Mouse (Mus musculus): ENCODE measurements around the gene Gm44511. TPM values are rescaled to one million over a fixed set of nuclear protein-coding genes. Genes with fewer than 3 reads are reported as not detected.
A peak's percentile ranks its signal among the peaks of the same experiment; 100 is the strongest.
"Not testable (repeated sequence)": the region's sequence is repeated elsewhere in the genome, so short reads cannot be mapped to it uniquely, and the experiment has no call there.

The Gm44511 gene
- total RNA-seq, 2 experiments from 2014 or later = 3.8 TPM; not detected in 1

DNA sequence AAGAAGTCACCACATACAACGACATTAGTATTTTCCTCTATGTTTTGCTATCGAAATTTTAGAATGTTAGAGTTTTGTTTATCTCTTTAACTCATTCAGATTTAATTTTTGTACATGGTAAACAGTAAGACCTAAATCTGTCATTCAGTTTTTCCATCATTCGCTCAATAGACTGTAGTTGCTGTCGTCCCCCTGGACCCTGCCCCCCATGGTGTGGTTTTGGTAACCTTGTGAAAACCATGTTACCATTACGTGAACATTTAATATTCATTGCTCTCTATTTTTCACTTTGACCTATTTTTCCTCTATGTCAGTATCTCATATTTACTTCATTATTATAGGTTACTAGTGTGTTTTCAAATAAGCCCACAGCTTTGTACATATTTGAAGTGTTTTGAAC lies 61.5 kb downstream of the Gm44511 start:
- no peak for ATAC-seq (replicated peaks; ENCODE audit: low FRiP score, poor library complexity, severe bottlenecking)

DNA sequence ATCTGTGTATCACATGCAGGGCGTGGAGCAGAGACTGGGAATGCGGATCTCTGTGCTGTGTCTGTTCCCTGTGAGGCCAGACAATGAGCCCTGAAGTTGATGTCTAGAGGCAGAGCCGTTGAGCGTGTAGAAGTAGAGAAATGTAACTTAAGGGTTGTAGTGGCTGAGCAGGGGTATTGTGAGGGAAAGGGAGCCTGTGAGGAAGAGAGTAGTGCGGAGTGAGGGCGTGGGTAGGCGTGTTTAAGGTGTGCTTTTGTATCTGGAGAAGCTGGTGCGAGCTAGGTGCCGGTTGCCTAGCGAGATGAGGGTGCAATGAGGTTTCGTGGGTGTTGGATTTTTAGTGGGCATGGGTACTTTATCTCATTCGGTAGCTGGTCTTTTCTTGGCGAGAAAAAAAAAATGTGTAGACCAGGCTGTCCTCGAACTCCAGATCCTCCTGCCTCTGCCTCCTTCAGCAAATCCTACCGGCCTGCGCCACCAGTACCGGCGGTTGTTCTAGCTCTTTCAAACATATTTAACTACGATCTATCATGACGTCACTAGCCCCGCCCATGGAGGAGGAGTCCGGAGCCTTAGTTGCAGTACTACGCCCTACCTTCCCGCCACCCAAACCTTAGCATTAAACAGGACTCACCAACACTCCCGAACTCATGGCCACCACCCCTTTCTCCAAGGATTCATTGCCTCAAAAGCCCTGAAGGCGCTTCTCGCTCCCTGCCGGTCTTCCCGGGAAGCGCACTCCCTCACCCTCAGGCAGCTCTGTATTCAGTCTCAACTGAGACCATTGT lies 62.2 kb downstream of the Gm44511 start:
- peak; percentile 80 for ATAC-seq (replicated peaks; ENCODE audit: low FRiP score, poor library complexity, severe bottlenecking)

DNA sequence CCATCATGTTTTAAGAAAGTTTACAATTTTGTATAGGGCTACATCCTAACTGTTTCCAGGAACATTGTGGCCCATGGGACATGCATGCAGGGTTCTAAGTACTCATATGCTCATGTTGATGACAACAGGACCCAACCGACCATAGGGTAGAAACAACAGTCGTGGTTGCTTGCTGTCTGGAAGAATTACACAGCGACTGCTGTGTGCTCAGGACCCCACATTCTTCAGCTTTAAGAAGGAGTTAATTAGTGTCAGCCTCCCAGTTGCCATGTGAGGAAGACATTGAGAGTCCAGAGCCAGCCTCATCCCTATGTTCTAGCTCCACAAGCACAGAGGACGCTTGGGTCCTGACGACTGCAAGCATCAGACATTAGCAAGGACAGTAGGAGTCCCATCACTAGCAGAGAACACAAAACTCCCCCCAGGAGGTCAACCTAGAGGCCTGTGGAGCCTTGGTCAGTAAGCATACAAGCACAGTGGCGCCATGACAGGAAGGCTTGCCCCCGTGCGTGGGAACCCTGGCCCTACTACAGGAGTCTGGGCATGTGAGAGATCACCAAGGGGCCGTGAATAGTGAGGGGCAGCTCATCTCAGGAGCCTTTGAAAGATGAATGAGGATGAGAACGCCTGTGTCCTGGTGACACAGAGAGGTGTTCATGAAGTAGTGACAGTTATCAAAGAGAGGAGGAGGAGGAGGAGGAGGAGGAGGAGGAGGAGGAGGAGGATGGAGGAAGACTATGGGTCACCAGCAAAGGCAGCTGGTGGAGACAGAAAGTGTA lies 63.0 kb downstream of the Gm44511 start:
- not testable (repeated sequence) for ATAC-seq (replicated peaks; ENCODE audit: low FRiP score, poor library complexity, severe bottlenecking)

DNA sequence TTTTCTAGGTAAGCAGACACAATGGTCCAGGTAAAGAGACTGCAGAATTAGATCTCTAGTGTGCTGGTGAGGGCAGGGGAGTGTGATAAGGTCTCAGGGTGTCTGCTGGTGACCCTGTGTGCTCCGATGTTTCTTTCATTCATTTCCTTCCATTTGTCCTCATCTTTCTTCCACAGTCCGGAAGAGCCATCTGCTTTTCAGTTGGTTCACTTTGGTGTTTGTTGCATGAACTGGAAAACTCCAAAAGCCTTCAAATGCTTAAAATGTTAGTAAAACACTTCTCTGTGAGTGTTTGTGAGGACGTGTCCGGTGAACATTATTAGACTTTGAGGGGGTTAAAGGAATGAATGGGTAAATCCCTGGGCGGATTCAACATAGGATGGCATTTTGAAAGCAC lies 65.0 kb downstream of the Gm44511 start:
- ATAC-seq (replicated peaks; ENCODE audit: low FRiP score, poor library complexity, severe bottlenecking) = no peak

DNA sequence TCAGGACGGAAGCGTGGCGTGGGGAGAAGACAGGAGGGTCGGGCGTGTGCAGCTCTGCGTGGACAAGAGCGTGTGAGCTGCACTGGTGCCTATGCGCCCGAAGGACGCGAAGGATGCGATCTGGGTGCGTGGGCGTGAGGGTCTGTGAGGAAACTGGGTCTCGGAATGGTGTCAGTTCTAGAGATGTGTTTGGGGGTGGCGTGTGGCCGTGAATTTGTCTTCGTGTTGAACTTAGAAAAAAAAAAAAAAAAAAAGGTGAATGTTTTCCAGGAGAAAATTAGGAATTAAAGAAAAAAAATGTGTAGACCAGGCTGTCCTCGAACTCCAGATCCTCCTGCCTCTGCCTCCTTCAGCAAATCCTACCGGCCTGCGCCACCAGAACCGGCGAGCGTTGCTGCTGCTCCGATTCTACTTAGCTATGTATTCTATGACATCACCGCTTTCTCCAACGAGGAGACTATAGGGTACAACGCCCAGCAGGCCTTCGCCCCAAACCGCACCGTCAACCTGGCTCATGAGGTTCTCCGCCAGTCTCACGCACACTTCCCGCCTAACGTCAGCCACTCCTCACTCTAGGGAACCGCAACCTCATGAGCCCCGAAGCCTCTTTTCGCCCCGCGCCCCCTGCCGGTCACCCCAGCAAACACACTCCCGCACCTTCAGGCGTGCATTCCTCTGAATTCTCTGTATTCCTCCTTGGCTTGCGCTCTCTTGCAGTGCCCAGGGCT lies 65.5 kb downstream of the Gm44511 start:
- ATAC-seq (replicated peaks; ENCODE audit: low FRiP score, poor library complexity, severe bottlenecking) = peak; percentile 82

DNA sequence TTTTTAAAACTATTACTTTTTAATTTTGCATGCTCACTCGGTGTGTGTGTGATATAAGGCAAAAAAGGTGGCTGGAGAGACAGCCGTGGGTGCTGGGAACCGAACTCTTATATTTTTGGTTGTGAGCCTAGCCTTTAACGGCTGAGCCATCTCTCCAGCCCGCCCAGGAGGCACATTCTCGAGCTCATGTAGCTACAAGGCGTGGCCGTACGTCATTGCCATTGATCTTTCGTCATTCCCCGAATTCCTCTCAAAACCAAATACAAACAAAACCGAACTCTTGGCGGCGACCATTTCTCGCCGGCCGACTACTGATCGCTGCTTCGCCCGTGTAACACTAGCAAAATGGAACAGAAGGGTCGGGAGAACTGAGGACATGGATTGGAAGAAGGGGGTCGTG lies 66.1 kb downstream of the Gm44511 start:
- peak; percentile 38 for ATAC-seq (replicated peaks; ENCODE audit: low FRiP score, poor library complexity, severe bottlenecking)

DNA sequence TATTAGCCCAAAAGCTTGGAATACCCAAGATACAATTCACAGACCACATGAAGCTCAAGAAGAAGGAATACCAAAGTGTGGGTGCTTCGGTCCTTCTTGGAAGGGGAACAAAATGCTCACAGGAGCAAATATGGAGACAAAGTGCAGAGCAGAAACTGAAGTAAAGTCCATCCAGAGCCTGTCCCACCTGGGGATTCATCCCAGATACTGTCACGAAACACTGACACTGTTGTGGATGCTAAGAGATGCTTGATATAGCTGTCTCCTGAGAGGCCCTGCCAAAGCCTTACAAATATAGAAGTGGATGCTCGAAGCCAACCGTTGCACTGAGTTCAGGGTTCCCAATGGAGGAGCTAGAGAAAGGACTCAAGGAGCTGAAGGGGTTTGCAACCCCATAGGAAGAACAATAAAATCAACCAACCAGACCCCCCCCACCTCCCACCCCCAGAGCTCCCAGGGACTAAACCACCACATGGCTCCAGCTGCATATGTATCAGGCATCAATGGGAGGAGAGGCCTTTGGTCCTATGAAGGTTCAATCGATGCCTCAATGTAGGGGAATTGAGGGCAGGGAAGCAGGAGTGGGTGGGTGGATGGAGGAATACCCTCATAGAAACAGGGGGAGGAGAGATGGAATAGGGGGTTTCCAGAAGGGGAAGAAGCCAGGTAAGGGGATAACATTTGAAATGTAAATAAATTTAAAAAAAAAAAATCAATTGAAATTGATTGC lies 66.7 kb downstream of the Gm44511 start:
- ATAC-seq (replicated peaks; ENCODE audit: low FRiP score, poor library complexity, severe bottlenecking) = no peak

DNA sequence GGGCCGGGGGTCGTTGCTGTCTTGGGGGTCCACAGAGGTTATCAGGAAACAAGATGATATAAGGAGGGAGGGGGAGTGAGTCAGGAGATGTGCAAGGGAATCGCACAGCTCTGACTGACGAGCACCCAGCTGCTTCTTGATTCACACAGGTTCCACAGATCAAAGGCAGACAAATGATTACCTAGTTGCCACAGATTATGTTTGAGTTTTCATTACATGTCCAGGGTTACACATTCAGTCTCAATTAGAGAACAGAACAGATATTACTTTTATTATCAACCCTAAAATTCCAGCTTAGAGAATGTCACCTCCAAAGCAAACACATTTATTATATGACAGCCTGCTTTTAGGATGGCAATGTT lies 70.7 kb downstream of the Gm44511 start:
- not testable (repeated sequence) for ATAC-seq (replicated peaks; ENCODE audit: low FRiP score, poor library complexity, severe bottlenecking)

DNA sequence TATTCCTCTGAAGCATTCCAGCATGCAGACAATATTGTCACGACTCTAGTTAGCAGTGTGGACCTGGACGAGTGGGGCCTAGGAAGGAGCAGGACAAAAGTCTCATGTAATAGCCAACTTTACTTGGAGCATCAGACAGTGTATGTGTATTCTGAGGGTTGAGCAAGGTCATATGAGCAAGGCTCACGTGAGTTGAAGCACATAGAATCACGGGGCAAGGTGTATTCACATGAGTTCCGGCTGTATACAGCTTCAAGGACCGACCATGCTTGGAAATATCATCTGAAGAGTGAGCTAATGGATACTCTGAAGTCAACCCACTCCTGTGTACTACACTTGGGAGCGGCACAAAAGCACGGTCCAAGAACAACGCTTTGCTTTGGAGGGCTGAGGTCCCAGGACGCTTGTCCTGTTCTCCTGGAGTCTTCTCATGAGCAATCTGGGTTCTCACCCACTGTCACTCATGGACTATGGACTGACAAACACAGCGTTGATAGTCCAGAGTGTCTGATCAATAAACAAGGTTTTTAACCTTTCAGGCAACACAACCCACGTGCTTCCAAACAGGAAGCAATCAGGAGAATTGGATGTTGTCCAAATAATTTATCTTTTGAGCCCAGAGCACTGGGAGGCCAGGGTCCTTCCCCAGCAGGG lies 71.2 kb downstream of the Gm44511 start:
- ATAC-seq (replicated peaks; ENCODE audit: low FRiP score, poor library complexity, severe bottlenecking) = 0 out of 2 replicates have a peak, but pooled peaks have one; percentile 41

DNA sequence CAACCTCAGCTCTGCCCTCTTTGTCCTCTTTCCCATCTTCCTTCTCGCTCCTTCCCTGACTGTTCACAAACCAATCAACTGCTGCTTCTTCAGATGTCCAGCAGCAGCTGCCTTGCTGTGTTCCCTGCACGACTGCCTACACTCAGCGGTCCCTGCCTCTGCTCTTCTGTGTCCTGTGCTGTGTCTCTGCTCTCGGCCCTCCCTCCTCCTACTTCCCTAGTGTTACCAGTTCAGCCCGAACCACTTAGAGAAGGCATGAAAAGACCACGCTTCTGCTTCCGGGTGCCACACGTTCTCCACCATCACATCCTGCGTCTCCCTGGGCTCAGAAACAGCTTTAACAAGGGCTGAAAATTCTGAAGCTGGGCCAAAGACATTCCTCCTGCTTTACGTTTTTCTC lies 71.8 kb downstream of the Gm44511 start:
- not testable (repeated sequence) for ATAC-seq (replicated peaks; ENCODE audit: low FRiP score, poor library complexity, severe bottlenecking)

DNA sequence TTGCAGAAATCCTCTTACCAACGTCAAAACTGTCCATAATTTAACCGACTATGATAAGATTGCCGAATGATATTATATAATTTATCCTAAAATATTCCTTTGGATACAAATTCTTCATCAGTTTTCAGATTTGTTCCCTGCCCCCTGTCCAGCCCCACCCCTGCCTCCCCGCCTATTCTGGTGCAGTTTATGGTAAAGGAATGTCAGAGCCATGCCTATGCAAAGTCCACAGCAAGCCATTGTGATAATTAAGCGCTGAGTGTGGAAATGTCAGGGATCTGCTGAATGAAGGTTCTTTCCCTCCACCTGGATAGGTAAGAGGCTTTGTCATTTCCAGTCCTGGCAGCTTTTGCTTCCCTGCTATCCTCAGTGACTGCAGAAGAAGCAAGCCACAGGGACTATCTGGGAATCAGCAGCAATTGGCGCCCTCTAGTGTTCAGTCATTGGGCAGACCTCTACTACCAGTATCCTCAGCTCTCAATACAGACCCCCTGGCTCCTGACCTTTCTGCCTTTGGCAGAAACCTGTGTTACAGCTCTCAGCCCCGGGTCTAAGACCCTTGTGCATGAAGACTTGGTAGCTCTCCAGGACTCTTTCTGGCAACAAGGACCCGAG lies 72.4 kb downstream of the Gm44511 start:
- ATAC-seq (replicated peaks; ENCODE audit: low FRiP score, poor library complexity, severe bottlenecking) = peak; percentile 84

DNA sequence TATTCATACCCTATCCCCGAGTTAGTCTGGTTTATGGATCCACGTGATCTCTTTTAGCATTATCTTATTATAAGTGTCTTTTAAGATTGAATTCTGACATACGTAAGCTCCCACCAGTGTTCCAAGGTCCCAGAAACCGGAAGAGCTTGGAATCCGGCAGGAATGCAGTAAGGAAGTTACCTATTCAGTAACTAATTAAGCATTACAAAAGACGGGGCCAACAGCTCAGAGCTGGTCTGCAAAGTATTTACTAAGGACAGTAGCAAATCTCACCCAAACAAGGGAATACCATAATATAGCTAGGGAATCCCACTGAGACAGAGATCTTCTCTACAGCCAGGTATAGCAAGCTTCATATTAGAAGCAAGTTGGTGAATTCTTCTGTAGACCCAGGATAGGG lies 79.1 kb downstream of the Gm44511 start:
- ATAC-seq (replicated peaks; ENCODE audit: low FRiP score, poor library complexity, severe bottlenecking) = not testable (repeated sequence)

DNA sequence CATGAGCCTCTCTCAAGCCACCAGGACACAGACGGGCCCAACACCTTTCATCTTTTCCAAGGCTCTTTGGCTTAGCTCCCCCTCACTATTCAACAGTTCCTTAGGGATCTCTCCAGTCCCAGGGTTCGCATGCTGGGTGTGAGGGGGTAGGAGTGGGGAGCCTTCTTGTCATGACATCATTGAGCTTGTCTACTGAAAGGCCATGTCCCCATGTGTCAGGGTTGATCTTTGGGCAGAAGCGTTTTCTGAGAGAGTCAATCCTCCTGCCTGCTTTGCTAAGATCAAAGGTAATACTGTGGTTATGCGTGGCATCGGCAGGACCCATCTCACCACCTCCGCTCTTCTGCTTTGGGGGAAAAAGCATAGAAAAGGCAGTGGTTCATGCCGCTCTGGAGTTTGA lies 88.7 kb downstream of the Gm44511 start:
- no peak for ATAC-seq (replicated peaks; ENCODE audit: low FRiP score, poor library complexity, severe bottlenecking)

DNA sequence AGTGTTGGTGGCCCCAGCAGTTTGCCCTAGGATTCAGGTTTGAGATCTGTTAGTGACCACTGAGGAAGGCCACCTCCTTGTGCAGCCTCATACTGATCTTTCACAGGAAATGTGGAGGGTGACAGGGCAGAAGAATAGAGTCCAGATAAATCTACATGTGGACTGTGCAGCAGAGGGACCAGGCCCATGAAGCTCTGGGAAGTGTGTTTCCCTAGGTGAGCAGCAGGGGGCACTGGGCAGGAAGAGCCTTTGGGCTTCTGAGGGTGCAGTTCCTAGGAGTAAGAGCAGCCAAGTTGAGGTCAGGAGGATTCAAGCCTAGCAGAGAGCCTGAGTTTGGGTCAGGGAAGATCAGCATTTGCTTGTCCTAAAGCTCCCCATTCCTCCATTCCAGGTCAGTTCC lies 90.0 kb downstream of the Gm44511 start:
- ATAC-seq (replicated peaks; ENCODE audit: low FRiP score, poor library complexity, severe bottlenecking) = peak; percentile 55; the same call in 1 of the 2 replicates

DNA sequence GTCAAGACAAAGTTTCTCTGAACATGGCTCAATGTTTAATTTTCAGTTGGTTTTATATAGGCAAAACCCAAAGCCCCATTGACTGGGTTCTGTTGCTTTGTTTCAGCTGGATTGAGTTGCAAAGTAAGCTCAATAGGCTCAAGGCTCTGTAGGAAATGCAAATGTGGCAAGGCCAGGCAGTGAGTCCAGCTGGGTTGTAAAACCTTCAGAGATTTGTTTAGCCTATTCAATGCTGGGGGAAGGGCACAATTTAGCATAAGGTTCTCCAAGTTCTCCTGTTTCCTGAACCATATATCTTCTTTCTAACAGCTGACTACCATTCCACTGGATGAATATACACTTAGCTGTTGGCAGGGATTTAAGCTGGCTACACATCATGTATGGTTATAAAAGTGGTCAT lies 91.2 kb downstream of the Gm44511 start:
- ATAC-seq (replicated peaks; ENCODE audit: low FRiP score, poor library complexity, severe bottlenecking) = no peak

DNA sequence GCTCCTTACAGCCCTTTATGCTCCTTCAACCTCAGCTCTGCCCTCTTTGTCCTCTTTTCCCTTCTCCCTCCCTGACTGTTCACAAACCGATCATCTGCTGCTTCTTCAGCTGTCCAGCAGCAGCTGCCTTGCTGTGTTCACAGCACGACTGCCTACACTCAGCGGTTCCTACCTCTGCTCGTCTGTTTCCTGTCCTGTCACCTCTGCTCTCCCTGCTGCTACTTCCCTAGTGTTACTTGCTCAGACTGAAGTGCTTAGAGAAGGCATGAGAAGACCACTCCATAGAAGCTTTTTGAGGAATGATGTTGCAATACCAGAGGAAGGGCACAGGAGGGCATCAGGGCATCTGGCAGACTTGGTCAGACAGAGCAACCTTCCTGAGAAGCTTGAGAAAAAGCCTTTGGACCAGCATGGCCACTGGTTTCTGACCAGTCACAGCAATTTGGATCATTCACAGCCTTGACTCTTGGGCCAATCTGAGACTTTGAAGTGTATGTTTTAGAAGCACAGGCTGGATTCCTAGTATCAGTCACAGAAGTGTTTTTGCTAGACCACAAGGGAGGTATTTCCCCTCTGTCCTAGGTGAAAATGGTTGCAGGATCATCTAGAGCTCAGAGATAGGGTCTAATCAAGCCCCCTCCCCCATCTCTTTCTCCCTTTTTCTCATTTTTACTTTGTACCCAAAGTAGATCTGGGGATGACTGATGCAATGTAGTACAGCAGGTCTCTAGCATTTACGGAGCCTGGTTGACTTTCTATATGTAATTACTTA lies 92.0 kb downstream of the Gm44511 start:
- no peak for ATAC-seq (replicated peaks; ENCODE audit: low FRiP score, poor library complexity, severe bottlenecking)

DNA sequence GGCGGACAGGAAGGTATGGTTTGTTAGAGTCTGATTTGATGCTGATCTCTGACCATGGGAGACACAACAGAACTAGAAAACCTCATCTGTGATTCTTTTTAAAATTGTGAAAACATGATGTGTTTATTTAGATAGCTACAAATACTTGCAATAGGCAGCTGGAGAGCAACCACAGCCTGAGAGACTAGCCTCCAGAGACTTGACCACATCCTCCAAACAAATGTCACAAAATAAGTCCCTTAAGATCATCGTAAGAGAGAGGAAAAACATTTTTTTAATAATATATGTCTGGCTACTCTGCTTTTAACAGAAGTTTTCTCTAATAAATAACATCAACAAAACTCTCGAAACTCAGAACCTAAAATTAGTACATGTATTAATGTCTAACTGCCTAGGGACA lies 94.1 kb downstream of the Gm44511 start:
- ATAC-seq (replicated peaks; ENCODE audit: low FRiP score, poor library complexity, severe bottlenecking) = no peak
